Mouse (Mus musculus): Measurements from ENCODE around the gene Rpl11. TPM values are rescaled to one million over a fixed set of nuclear protein-coding genes. Genes with fewer than 3 reads are reported as not detected.
"Not testable (repeated sequence)": the region's sequence is repeated elsewhere in the genome, so short reads cannot be mapped to it uniquely, and the experiment has no call there.

Gene Rpl11
- polyA plus RNA-seq, 1 experiment = 466 TPM

- Histone ChIP-seq H3K4me3 (ENCODE audit: control insufficient read depth, insufficient read depth, low read length) (peak overlapping the region; percentile 58), H3K36me3 (ENCODE audit: control insufficient read depth, insufficient read depth, low read length) (peaks cover 6% of the 10 kb centered on the region), H3K27ac (ENCODE audit: control insufficient read depth, insufficient read depth, low read length) (no peak overlapping the region), H3K4me1 (replicated peaks; ENCODE audit: control insufficient read depth, insufficient read depth, low read length) (peaks cover 8% of the 10 kb centered on the region), H3K27me3 (ENCODE audit: control insufficient read depth, insufficient read depth, low read length) (no peaks in the 10 kb centered on the region)
- no peak for DNase-seq
- TF ChIP-seq CTCF (IDR thresholded peaks at IDR 0.05; ENCODE audit: borderline replicate concordance, control insufficient read depth, extremely low read depth, insufficient read depth, low read length, poor library complexity) (no peak), POLR2A (IDR thresholded peaks at IDR 0.05; ENCODE audit: control insufficient read depth, extremely low read depth, insufficient read depth, low read length, poor library complexity) (no peak)
- 14% methylated on average over 23 of the region's 23 CpGs for WGBS
Measured at GRCm38 (mm10) chr4:135986301-135986942, 66.8 kb downstream of the Rpl11 start.

- Histone ChIP-seq H3K27ac (ENCODE audit: control insufficient read depth, insufficient read depth, low read length) (no peak overlapping the region), H3K36me3 (ENCODE audit: control insufficient read depth, insufficient read depth, low read length) (peaks cover 6% of the 10 kb centered on the region), H3K27me3 (ENCODE audit: control insufficient read depth, insufficient read depth, low read length) (no peaks in the 10 kb centered on the region), H3K4me1 (replicated peaks; ENCODE audit: control insufficient read depth, insufficient read depth, low read length) (peaks cover 8% of the 10 kb centered on the region), H3K4me3 (ENCODE audit: control insufficient read depth, insufficient read depth, low read length) (no peak overlapping the region)
- no peak for TF ChIP-seq POLR2A (IDR thresholded peaks at IDR 0.05; ENCODE audit: control insufficient read depth, extremely low read depth, insufficient read depth, low read length, poor library complexity)
- TF ChIP-seq CTCF (IDR thresholded peaks at IDR 0.05; ENCODE audit: borderline replicate concordance, control insufficient read depth, extremely low read depth, insufficient read depth, low read length, poor library complexity) = no peak
- WGBS = 97% methylated on average over 7 of the region's 7 CpGs
- DNase-seq = no peak
Measured at GRCm38 (mm10) chr4:135985769-135986168, 67.5 kb downstream of the Rpl11 start.

- WGBS = 80% methylated on average over 5 of the region's 5 CpGs
- Histone ChIP-seq H3K27me3 (ENCODE audit: control insufficient read depth, insufficient read depth, low read length) (no peaks in the 10 kb centered on the region), H3K4me1 (replicated peaks; ENCODE audit: control insufficient read depth, insufficient read depth, low read length) (peaks cover 8% of the 10 kb centered on the region), H3K4me3 (ENCODE audit: control insufficient read depth, insufficient read depth, low read length) (no peak overlapping the region), H3K36me3 (ENCODE audit: control insufficient read depth, insufficient read depth, low read length) (peaks cover 6% of the 10 kb centered on the region), H3K27ac (ENCODE audit: control insufficient read depth, insufficient read depth, low read length) (no peak overlapping the region)
- TF ChIP-seq CTCF (IDR thresholded peaks at IDR 0.05; ENCODE audit: borderline replicate concordance, control insufficient read depth, extremely low read depth, insufficient read depth, low read length, poor library complexity) = no peak
- no peak for TF ChIP-seq POLR2A (IDR thresholded peaks at IDR 0.05; ENCODE audit: control insufficient read depth, extremely low read depth, insufficient read depth, low read length, poor library complexity)
- no peak for DNase-seq
Measured at GRCm38 (mm10) chr4:135985193-135985592, 68.0 kb downstream of the Rpl11 start.

- H3K27me3 ChIP-seq (ENCODE audit: control insufficient read depth, insufficient read depth, low read length) = no peaks in the 10 kb centered on the region
- DNase-seq = no peak
- WGBS = 97% methylated on average over 5 of the region's 5 CpGs
- no peak for TF ChIP-seq CTCF (IDR thresholded peaks at IDR 0.05; ENCODE audit: borderline replicate concordance, control insufficient read depth, extremely low read depth, insufficient read depth, low read length, poor library complexity)
- peaks cover 8% of the 10 kb centered on the region for H3K4me1 ChIP-seq (replicated peaks; ENCODE audit: control insufficient read depth, insufficient read depth, low read length)
- H3K27ac ChIP-seq (ENCODE audit: control insufficient read depth, insufficient read depth, low read length) = no peak overlapping the region
- H3K36me3 ChIP-seq (ENCODE audit: control insufficient read depth, insufficient read depth, low read length) = peaks cover 6% of the 10 kb centered on the region
- no peak overlapping the region for H3K4me3 ChIP-seq (ENCODE audit: control insufficient read depth, insufficient read depth, low read length)
Measured at GRCm38 (mm10) chr4:135984556-135984955, 68.7 kb downstream of the Rpl11 start.

- no peak for DNase-seq
- TF ChIP-seq CTCF (IDR thresholded peaks at IDR 0.05; ENCODE audit: borderline replicate concordance, control insufficient read depth, extremely low read depth, insufficient read depth, low read length, poor library complexity) = no peak
- no peak for TF ChIP-seq POLR2A (IDR thresholded peaks at IDR 0.05; ENCODE audit: control insufficient read depth, extremely low read depth, insufficient read depth, low read length, poor library complexity)
- Histone ChIP-seq H3K36me3 (ENCODE audit: control insufficient read depth, insufficient read depth, low read length) (peaks cover 10% of the 10 kb centered on the region), H3K27ac (ENCODE audit: control insufficient read depth, insufficient read depth, low read length) (no peak overlapping the region), H3K27me3 (ENCODE audit: control insufficient read depth, insufficient read depth, low read length) (no peaks in the 10 kb centered on the region), H3K4me1 (replicated peaks; ENCODE audit: control insufficient read depth, insufficient read depth, low read length) (peaks cover 8% of the 10 kb centered on the region), H3K4me3 (ENCODE audit: control insufficient read depth, insufficient read depth, low read length) (no peak overlapping the region)
- 87% methylated on average over 7 of the region's 7 CpGs for WGBS
Measured at GRCm38 (mm10) chr4:135981524-135982063, 71.6 kb downstream of the Rpl11 start.

- DNase-seq; H3K27me3 ChIP-seq (ENCODE audit: control insufficient read depth, insufficient read depth, low read length); H3K27ac ChIP-seq (ENCODE audit: control insufficient read depth, insufficient read depth, low read length); H3K4me1 ChIP-seq (replicated peaks; ENCODE audit: control insufficient read depth, insufficient read depth, low read length); H3K4me3 ChIP-seq (ENCODE audit: control insufficient read depth, insufficient read depth, low read length): not testable (repeated sequence)
- H3K36me3 ChIP-seq (ENCODE audit: control insufficient read depth, insufficient read depth, low read length) = peaks cover 17% of the 10 kb centered on the region
- 91% methylated on average over 5 of the region's 5 CpGs for WGBS
Measured at GRCm38 (mm10) chr4:135980223-135980622, 73.0 kb downstream of the Rpl11 start.

Other genes with a start within 250 kb of the Rpl11 start
- 194 and 220 TPM in 2 replicates for gene Srsf10, start 197.7 kb downstream of the Rpl11 start, polyA plus RNA-seq (2012; rRNA removed)
- 26.7 and 28.6 TPM in 2 replicates for gene Pnrc2, start 179.6 kb downstream of the Rpl11 start, polyA plus RNA-seq (2012; rRNA removed)
- gene Cnr2, start 158.0 kb downstream of the Rpl11 start, polyA plus RNA-seq (2012; rRNA removed) = 9.3 and 9.5 TPM in 2 replicates
- 37.5 and 43.5 TPM in 2 replicates for gene Fuca1, start 132.7 kb downstream of the Rpl11 start, polyA plus RNA-seq (2012; rRNA removed)
- gene Hmgcl, start 107.0 kb downstream of the Rpl11 start, polyA plus RNA-seq (2012; rRNA removed) = 46.4 and 53.1 TPM in 2 replicates
- gene Gale, start 89.7 kb downstream of the Rpl11 start, polyA plus RNA-seq (2012; rRNA removed) = 37.0 and 38.4 TPM in 2 replicates
- gene Lypla2, start 80.8 kb downstream of the Rpl11 start, polyA plus RNA-seq (2012; rRNA removed) = 214 and 224 TPM in 2 replicates
- 140 and 171 TPM in 2 replicates for gene Pithd1, start 66.2 kb downstream of the Rpl11 start, polyA plus RNA-seq (2012; rRNA removed)
- 18.6 and 20.4 TPM in 2 replicates for gene Eloa, start 31.7 kb downstream of the Rpl11 start, polyA plus RNA-seq (2012; rRNA removed)
- gene Id3, start 90.1 kb upstream of the Rpl11 start, polyA plus RNA-seq (2012; rRNA removed) = 312 and 357 TPM in 2 replicates
- gene E2f2, start 119.0 kb upstream of the Rpl11 start, polyA plus RNA-seq (2012; rRNA removed) = 164 and 208 TPM in 2 replicates
- gene Asap3, start 152.9 kb upstream of the Rpl11 start, polyA plus RNA-seq (2012; rRNA removed) = 4.1 and 4.4 TPM in 2 replicates
- gene Tcea3, start 194.3 kb upstream of the Rpl11 start, polyA plus RNA-seq (2012; rRNA removed) = 0.66 and 1.8 TPM in 2 replicates
- gene Zfp46, start 231.3 kb upstream of the Rpl11 start, polyA plus RNA-seq (2012; rRNA removed) = 15.6 and 18.7 TPM in 2 replicates